Mouse (Mus musculus): ENCODE data around the gene Actl7a.

DNA sequence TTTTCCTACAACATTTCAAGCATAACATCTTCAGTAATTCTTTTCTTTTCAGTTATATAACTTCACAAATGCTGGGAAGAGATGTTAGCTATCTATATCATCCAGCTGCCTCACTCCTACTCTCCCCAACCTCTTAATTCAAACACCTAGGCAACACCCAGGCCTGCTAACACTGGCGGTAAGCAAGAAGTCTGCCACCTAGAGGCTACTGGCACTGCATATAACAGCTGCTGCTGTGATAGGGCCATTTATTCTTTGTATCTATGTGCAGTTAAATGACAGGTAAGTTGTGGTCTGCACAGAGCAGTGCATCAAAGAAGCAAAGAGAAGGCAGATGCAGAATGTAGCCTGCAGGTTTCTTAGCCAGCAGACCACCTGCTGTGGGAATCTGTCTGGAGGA is 48.2 kb downstream of the Actl7a start:
- no peak for TF ChIP-seq MAFK (IDR thresholded peaks at IDR 0.05; ENCODE audit: borderline replicate concordance, low read depth, low read length)
- no peak for TF ChIP-seq USF2 (IDR thresholded peaks at IDR 0.05; ENCODE audit: borderline replicate concordance in 1 of 2, insufficient read depth in 1 of 2, low read depth in 1 of 2, low read length in 2 of 2)
- TF ChIP-seq SIN3A (IDR thresholded peaks at IDR 0.05; ENCODE audit: low read length) = no peak
- TF ChIP-seq USF1 (IDR thresholded peaks at IDR 0.05; ENCODE audit: low read depth, low read length) = no peak
- TF ChIP-seq CTCF (IDR thresholded peaks at IDR 0.05 in 2 of 3, conservative IDR thresholded peaks at IDR 0.05 in 1 of 3; ENCODE audit: control insufficient read depth in 1 of 3, insufficient read depth in 1 of 3, low read depth in 2 of 3, low read length in 3 of 3, poor library complexity in 1 of 3, severe bottlenecking in 1 of 3) = peak; percentile 48 to 58 (median 54)
- TF ChIP-seq HCFC1 (IDR thresholded peaks at IDR 0.05; ENCODE audit: low read depth, low read length) = no peak
- no peak for TF ChIP-seq RCOR1 (IDR thresholded peaks at IDR 0.05; ENCODE audit: low read depth, low read length)
- no peak for TF ChIP-seq MXI1 (IDR thresholded peaks at IDR 0.05; ENCODE audit: low read depth, low read length)
- TF ChIP-seq POLR2A (IDR thresholded peaks at IDR 0.05; ENCODE audit: control insufficient read depth in 1 of 2, insufficient read depth in 1 of 2, low read depth in 1 of 2, low read length in 2 of 2, poor library complexity in 1 of 2) = no peak
- TF ChIP-seq GATA1 (IDR thresholded peaks at IDR 0.05; ENCODE audit: low read depth, low read length) = no peak
- no peak for TF ChIP-seq KAT2A (conservative IDR thresholded peaks at IDR 0.05; ENCODE audit: low read depth, low read length)
- no peak for TF ChIP-seq EP300 (IDR thresholded peaks at IDR 0.05; ENCODE audit: low read depth in 1 of 2, low read length in 2 of 2)
